Mouse (Mus musculus) lung, postnatal 0 days (tissue): ENCODE measurements around the gene Abcc9. TPM values are rescaled to one million over a fixed set of nuclear protein-coding genes. Genes with fewer than 3 reads are reported as not detected.

ENCODE experiments used
- ATAC-seq: fragments of 200-750 bp; cut with Nextera tagmentation; 2 replicates; pipeline ENCODE4 v1.8.0; 2017; ENCODE audit warnings: moderate library complexity
- DNase-seq: peaks from one replicate; pipeline ENCODE4 v3.0.0-alpha.2; 2016; ENCODE audit warnings: low spot score
- H3K27ac ChIP-seq: fragments of 300-500 bp; sonication (generic); 2 replicates; pipeline ENCODE4 v1.5.1; 2014; ENCODE audit warnings: antibody characterized with exemption, mild to moderate bottlenecking, low read length, mixed read lengths
- H3K27me3 ChIP-seq: fragments of 300-500 bp; sonication (generic); replicated peaks from 2 replicates; pipeline ENCODE4 v1.6.1; 2014; ENCODE audit warnings: low read length, mixed read lengths; ENCODE audit not compliant: insufficient read depth
- H3K36me3 ChIP-seq: fragments of 300-500 bp; sonication (generic); 2 replicates; pipeline ENCODE4 v1.6.1; 2014; ENCODE audit warnings: low read length, mixed read lengths; ENCODE audit not compliant: insufficient read depth
- H3K4me1 ChIP-seq: fragments of 300-500 bp; sonication (generic); 2 replicates; pipeline ENCODE4 v1.6.1; 2014; ENCODE audit warnings: antibody characterized with exemption, low read depth, low read length, mixed read lengths; ENCODE audit not compliant: insufficient read depth
- H3K4me2 ChIP-seq: fragments of 300-500 bp; sonication (generic); replicated peaks from 2 replicates; pipeline ENCODE4 v1.6.1; 2014; ENCODE audit warnings: low read depth, mild to moderate bottlenecking, low read length, moderate library complexity, mixed read lengths
- H3K4me3 ChIP-seq: fragments of 300-500 bp; sonication (generic); 2 replicates; pipeline ENCODE4 v1.5.1; 2014; ENCODE audit warnings: low read depth, low read length
- H3K9ac ChIP-seq: fragments of 300-500 bp; sonication (generic); replicated peaks from 2 replicates; pipeline ENCODE4 v1.6.1; 2014; ENCODE audit warnings: low read depth, mild to moderate bottlenecking
- H3K9me3 ChIP-seq: fragments of 300-500 bp; sonication (generic); 2 replicates; pipeline ENCODE4 v1.6.1; 2016; ENCODE audit warnings: low read length, mixed read lengths
- CTCF ChIP-seq: IDR thresholded peaks from 2 replicates; pipeline ENCODE4 v1.5.1; 2016; ENCODE audit warnings: antibody characterized with exemption, mild to moderate bottlenecking
- EP300 ChIP-seq: IDR thresholded peaks from 2 replicates; pipeline ENCODE4 v1.6.1; 2016; ENCODE audit warnings: antibody characterized with exemption, mild to moderate bottlenecking, control low read depth
- WGBS: fragments of 180-500 bp; shearing (Covaris S2); extraction: QIAGEN DNeasy Blood & Tissue Kit; methylation state at CpG from one replicate; pipeline ENCODE4 v1.1.7; 2014; 5-methylcytosine and 5-hydroxymethylcytosine counted together
- polyA plus RNA-seq: library from polyadenylated mRNA; unstranded; fragments of >200 nt; fragmentation: Nextera tagmentation; extraction: Ambion mirVana; gene quantifications from 2 replicates; pipeline ENCODE4 v1.2.1, GENCODE M21; 2015

The Abcc9 gene
- polyA plus RNA-seq, 1 experiment from 2014 or later, result 2.4 TPM

GRCm38 (mm10) chr6:142726032-142726431, 23.9 kb upstream of the Abcc9 start:
- TF ChIP-seq CTCF (no peak), EP300 (no peak)
- WGBS, result 64% methylated on average over 4 of the region's 4 CpGs

GRCm38 (mm10) chr6:142721731-142722130, 19.6 kb upstream of the Abcc9 start:
- H3K4me3 ChIP-seq, result no peak overlapping the region
- no peak for TF ChIP-seq CTCF
- no peak for TF ChIP-seq EP300
- H3K4me2 ChIP-seq, result no peak overlapping the region
- H3K9me3 ChIP-seq, result no peaks in the 10 kb centered on the region
- DNase-seq (no peak), ATAC-seq (no peak)
- no peak overlapping the region for H3K27ac ChIP-seq
- WGBS, result 69% methylated on average over 8 of the region's 8 CpGs
- no peaks in the 10 kb centered on the region for H3K36me3 ChIP-seq
- no peak overlapping the region for H3K9ac ChIP-seq
- no peaks in the 10 kb centered on the region for H3K27me3 ChIP-seq
- H3K4me1 ChIP-seq, result no peaks in the 10 kb centered on the region

More at GRCm38 (mm10) chr6:142726032-142726431, 23.9 kb upstream of the Abcc9 start:
- H3K9ac ChIP-seq, result no peak overlapping the region
- no peak overlapping the region for H3K27ac ChIP-seq
- H3K9me3 ChIP-seq, result no peaks in the 10 kb centered on the region
- H3K27me3 ChIP-seq, result no peaks in the 10 kb centered on the region
- H3K4me3 ChIP-seq, result no peak overlapping the region
- H3K4me2 ChIP-seq, result no peak overlapping the region
- ATAC-seq (no peak), DNase-seq (no peak)
- no peaks in the 10 kb centered on the region for H3K36me3 ChIP-seq
- no peaks in the 10 kb centered on the region for H3K4me1 ChIP-seq

GRCm38 (mm10) chr6:142720641-142721040, 18.5 kb upstream of the Abcc9 start:
- Histone ChIP-seq H3K27ac (no peak overlapping the region), H3K9me3 (no peaks in the 10 kb centered on the region), H3K4me3 (no peak overlapping the region), H3K27me3 (no peaks in the 10 kb centered on the region), H3K4me1 (no peaks in the 10 kb centered on the region), H3K9ac (no peak overlapping the region), H3K36me3 (no peaks in the 10 kb centered on the region), H3K4me2 (no peak overlapping the region)
- DNase-seq, result no peak
- TF ChIP-seq EP300, result no peak
- TF ChIP-seq CTCF, result peak; percentile 40
- 65% methylated on average over 6 of the region's 6 CpGs for WGBS
- ATAC-seq, result no peak

GRCm38 (mm10) chr6:142718167-142718566, 16.1 kb upstream of the Abcc9 start:
- no peak for ATAC-seq
- Histone ChIP-seq H3K27me3 (no peaks in the 10 kb centered on the region), H3K4me3 (no peak overlapping the region), H3K4me2 (no peak overlapping the region), H3K36me3 (no peaks in the 10 kb centered on the region), H3K27ac (no peak overlapping the region), H3K9me3 (no peaks in the 10 kb centered on the region), H3K4me1 (no peaks in the 10 kb centered on the region), H3K9ac (no peak overlapping the region)
- peak; percentile 19 for DNase-seq
- TF ChIP-seq CTCF (peak; percentile 46), EP300 (no peak)
- 56% methylated on average over 7 of the region's 7 CpGs for WGBS

GRCm38 (mm10) chr6:142717186-142717585, 15.1 kb upstream of the Abcc9 start:
- WGBS, result 40% methylated on average over 4 of the region's 4 CpGs
- TF ChIP-seq EP300 (no peak), CTCF (no peak)
- ATAC-seq, result no peak
- H3K36me3 ChIP-seq, result no peaks in the 10 kb centered on the region
- H3K4me3 ChIP-seq, result no peak overlapping the region
- H3K27ac ChIP-seq, result no peak overlapping the region
- H3K4me2 ChIP-seq, result no peak overlapping the region
- H3K9me3 ChIP-seq, result no peaks in the 10 kb centered on the region
- H3K27me3 ChIP-seq, result no peaks in the 10 kb centered on the region
- H3K4me1 ChIP-seq, result no peaks in the 10 kb centered on the region
- DNase-seq, result no peak
- H3K9ac ChIP-seq, result no peak overlapping the region

- Histone ChIP-seq H3K27me3 (no peaks in the 10 kb centered on the region), H3K36me3 (no peaks in the 10 kb centered on the region), H3K27ac (no peak overlapping the region), H3K4me2 (no peak overlapping the region), H3K4me1 (no peaks in the 10 kb centered on the region), H3K4me3 (no peak overlapping the region), H3K9ac (no peak overlapping the region), H3K9me3 (no peaks in the 10 kb centered on the region)
- TF ChIP-seq EP300, result peak; percentile 83
- no peak for TF ChIP-seq CTCF
- ATAC-seq, result peak; percentile 83
- DNase-seq, result peak; percentile 82
- WGBS, result 14% methylated on average over 8 of the region's 8 CpGs
Measured at GRCm38 (mm10) chr6:142715026-142715425, 12.9 kb upstream of the Abcc9 start.

- H3K36me3 ChIP-seq, result no peaks in the 10 kb centered on the region
- no peak overlapping the region for H3K9ac ChIP-seq
- H3K27ac ChIP-seq, result no peak overlapping the region
- WGBS, result 25% methylated on average over 4 of the region's 4 CpGs
- DNase-seq (peak; percentile 49), ATAC-seq (peak; percentile 13; the same call in 1 of the 2 replicates)
- H3K4me3 ChIP-seq, result no peak overlapping the region
- no peaks in the 10 kb centered on the region for H3K9me3 ChIP-seq
- H3K27me3 ChIP-seq, result no peaks in the 10 kb centered on the region
- H3K4me2 ChIP-seq, result peak overlapping the region; percentile 9; the same call in 1 of the 2 replicates
- no peaks in the 10 kb centered on the region for H3K4me1 ChIP-seq
- no peak for TF ChIP-seq EP300
- no peak for TF ChIP-seq CTCF
Measured at GRCm38 (mm10) chr6:142711106-142711505, 9.0 kb upstream of the Abcc9 start.
